Mouse (Mus musculus): ENCODE results near the gene Sgo2a.

GRCm38 (mm10) chr1:58065151-58065550 is 69.4 kb downstream of the Sgo2a start:
- TF ChIP-seq CTCF (IDR thresholded peaks at IDR 0.05) (no peak), EP300 (IDR thresholded peaks at IDR 0.05) (no peak)
